Comparison of ENCODE assay signal across 21 mouse cellular contexts in genomic region chr8:97234551-97235107, GRCm38 (mm10).
DNase-seq lines count a peak whose midpoint lies in the region; ATAC-seq and TF ChIP-seq lines count a peak whose summit lies in the region.
"Had no signal": no experiment of that assay in that cellular context is flagged by ENCODE, and none has a peak within 500 bp of the region (broad histone marks: within the 10 kb centered on the region; RNA-seq: fewer than 3 reads in every experiment).

No protein-coding gene starts in this region.

- no peaks in the 10 kb centered on the region for H3K27me3 ChIP-seq in lung, embryonic 14.5 days (ENCODE audit: insufficient read depth, low read length)
- no peaks in the 10 kb centered on the region for H3K27me3 ChIP-seq in lung, postnatal 0 days (replicated peaks; ENCODE audit: insufficient read depth, low read length)
- no peaks in the 10 kb centered on the region for H3K27me3 ChIP-seq in forebrain, embryonic 14.5 days (replicated peaks; ENCODE audit: control insufficient read depth, insufficient read depth, low read length)
- H3K27me3 ChIP-seq in heart, adult 2 months (ENCODE audit: control insufficient read depth, insufficient read depth, low read length): no peaks in the 10 kb centered on the region
- H3K27me3 ChIP-seq: embryonic facial prominence, embryonic 12.5 days; embryonic facial prominence, embryonic 15.5 days; forebrain, embryonic 15.5 days; hindbrain, embryonic 12.5 days; hindbrain, embryonic 15.5 days had no signal

- intact Hi-C loops in heart, adult 2 months (cut with DNase I): no loop called here

- no peak overlapping the region for H3K4me2 ChIP-seq in lung, embryonic 14.5 days
- H3K4me2 ChIP-seq in lung, postnatal 0 days (replicated peaks; ENCODE audit: low read depth, low read length): no peak overlapping the region
- H3K4me2 ChIP-seq in forebrain, embryonic 14.5 days (ENCODE audit: low read length): no peak overlapping the region
- H3K4me2 ChIP-seq: embryonic facial prominence, embryonic 12.5 days; embryonic facial prominence, embryonic 15.5 days; forebrain, embryonic 15.5 days; heart, embryonic 11.5 days; hindbrain, embryonic 12.5 days; hindbrain, embryonic 15.5 days had no signal

- H3K9ac ChIP-seq in lung, embryonic 14.5 days: no peak overlapping the region
- H3K9ac ChIP-seq in lung, postnatal 0 days (replicated peaks; ENCODE audit: low read depth): no peak overlapping the region
- no peak overlapping the region for H3K9ac ChIP-seq in forebrain, embryonic 14.5 days (ENCODE audit: low read length)
- H3K9ac ChIP-seq in heart, adult 2 months (ENCODE audit: low read depth, low read length): no peak overlapping the region
- H3K9ac ChIP-seq: embryonic facial prominence, embryonic 12.5 days; embryonic facial prominence, embryonic 15.5 days; forebrain, embryonic 15.5 days; hindbrain, embryonic 12.5 days; hindbrain, embryonic 15.5 days had no signal

- H3K4me1 ChIP-seq in lung, embryonic 14.5 days (ENCODE audit: insufficient read depth): no peaks in the 10 kb centered on the region
- H3K4me1 ChIP-seq in lung, postnatal 0 days (ENCODE audit: insufficient read depth, low read depth, low read length): no peaks in the 10 kb centered on the region; the same call in 1 of the 2 replicates
- no peaks in the 10 kb centered on the region for H3K4me1 ChIP-seq in forebrain, embryonic 14.5 days (ENCODE audit: control insufficient read depth, insufficient read depth, low read length)
- no peaks in the 10 kb centered on the region for H3K4me1 ChIP-seq in heart, adult 2 months (ENCODE audit: control insufficient read depth, insufficient read depth, low read length)
- H3K4me1 ChIP-seq: embryonic facial prominence, embryonic 12.5 days; embryonic facial prominence, embryonic 15.5 days; forebrain, embryonic 15.5 days; hindbrain, embryonic 12.5 days; hindbrain, embryonic 15.5 days had no signal

- TF ChIP-seq POLR2A in heart, adult 2 months (IDR thresholded peaks at IDR 0.05; ENCODE audit: insufficient read depth, low read depth, low read length): no peak

- peak; percentile 72 for DNase-seq in lung, embryonic 14.5 days
- peak; percentile 85 for DNase-seq in lung, postnatal 0 days (ENCODE audit: low spot score)
- peak; percentile 55 for DNase-seq in lung, postnatal 25 days (ENCODE audit: low spot score)
- DNase-seq in thymus, postnatal 25 days: no peak
- no peak for DNase-seq in forebrain, embryonic 14.5 days (ENCODE audit: low spot score)
- DNase-seq in heart, adult 2 months: no peak
- DNase-seq: adrenal gland, adult 2 months; adrenal gland, postnatal 14 days; cerebellum, adult 11 months; cerebellum, adult 2 months; cerebellum, adult 9-11 months; cerebellum, postnatal 25 days; gastrocnemius, postnatal 10 days; gastrocnemius, postnatal 36 days had no signal

- no peaks in the 10 kb centered on the region for H3K79me2 ChIP-seq in heart, adult 2 months (replicated peaks; ENCODE audit: control insufficient read depth, insufficient read depth, low read length)

- no peaks in the 10 kb centered on the region for H3K36me3 ChIP-seq in lung, embryonic 14.5 days (ENCODE audit: insufficient read depth)
- H3K36me3 ChIP-seq in lung, postnatal 0 days (ENCODE audit: insufficient read depth, low read length): no peaks in the 10 kb centered on the region
- no peaks in the 10 kb centered on the region for H3K36me3 ChIP-seq in forebrain, embryonic 14.5 days (ENCODE audit: control insufficient read depth, insufficient read depth, low read length)
- H3K36me3 ChIP-seq in heart, adult 2 months (ENCODE audit: control insufficient read depth, insufficient read depth, low read length): no peaks in the 10 kb centered on the region
- H3K36me3 ChIP-seq: embryonic facial prominence, embryonic 12.5 days; embryonic facial prominence, embryonic 15.5 days; forebrain, embryonic 15.5 days; hindbrain, embryonic 12.5 days; hindbrain, embryonic 15.5 days had no signal

- H3K9me3 ChIP-seq in lung, embryonic 14.5 days (ENCODE audit: low read depth, low read length): no peaks in the 10 kb centered on the region
- no peaks in the 10 kb centered on the region for H3K9me3 ChIP-seq in lung, postnatal 0 days (ENCODE audit: low read length)
- no peaks in the 10 kb centered on the region for H3K9me3 ChIP-seq in forebrain, embryonic 14.5 days (replicated peaks; ENCODE audit: control insufficient read depth, low read length)
- H3K9me3 ChIP-seq: embryonic facial prominence, embryonic 12.5 days; embryonic facial prominence, embryonic 15.5 days; forebrain, embryonic 15.5 days; hindbrain, embryonic 12.5 days; hindbrain, embryonic 15.5 days had no signal

- 35% methylated on average over 4 of the region's 4 CpGs for WGBS in lung, embryonic 14.5 days
- 40% methylated on average over 4 of the region's 4 CpGs for WGBS in lung, postnatal 0 days
- WGBS in forebrain, embryonic 14.5 days: 67% methylated on average over 4 of the region's 4 CpGs
- 70% methylated on average over 4 of the region's 4 CpGs for WGBS in heart, adult 2 months

- no peak for TF ChIP-seq CTCF in lung, embryonic 14.5 days (IDR thresholded peaks at IDR 0.05; ENCODE audit: low read depth)
- no peak for TF ChIP-seq CTCF in lung, postnatal 0 days (IDR thresholded peaks at IDR 0.05)
- TF ChIP-seq CTCF in heart, adult 2 months (IDR thresholded peaks at IDR 0.05): no peak

- ATAC-seq in lung, embryonic 14.5 days (ENCODE audit: insufficient read depth): 0 out of 2 replicates have a peak, but pooled peaks have one; percentile 21
- ATAC-seq in lung, postnatal 0 days: peak; percentile 89
- no peak for ATAC-seq in forebrain, embryonic 14.5 days
- ATAC-seq: CD4-positive, CD25-positive, alpha-beta regulatory T cell, adult 4 months; forebrain, embryonic 15.5 days had no signal

- peak; percentile 97 for TF ChIP-seq EP300 in lung, postnatal 0 days (IDR thresholded peaks at IDR 0.05)
- no peak for TF ChIP-seq EP300 in heart, adult 2 months (IDR thresholded peaks at IDR 0.05; ENCODE audit: insufficient read depth, low read depth, low read length)

- H3K4me3 ChIP-seq in lung, embryonic 14.5 days (ENCODE audit: low read depth, low read length): no peak overlapping the region
- no peak overlapping the region for H3K4me3 ChIP-seq in lung, postnatal 0 days (ENCODE audit: low read depth, low read length)
- no peak overlapping the region for H3K4me3 ChIP-seq in forebrain, embryonic 14.5 days (ENCODE audit: low read depth, low read length)
- no peak overlapping the region for H3K4me3 ChIP-seq in heart, adult 2 months
- H3K4me3 ChIP-seq: embryonic facial prominence, embryonic 12.5 days; embryonic facial prominence, embryonic 15.5 days; forebrain, embryonic 15.5 days; hindbrain, embryonic 12.5 days; hindbrain, embryonic 15.5 days had no signal

- no peak overlapping the region for H3K27ac ChIP-seq in lung, embryonic 14.5 days (ENCODE audit: low read depth)
- no peak overlapping the region for H3K27ac ChIP-seq in lung, postnatal 0 days (ENCODE audit: low read length)
- no peak overlapping the region for H3K27ac ChIP-seq in forebrain, embryonic 14.5 days (ENCODE audit: low read depth, low read length)
- no peak overlapping the region for H3K27ac ChIP-seq in heart, adult 2 months
- H3K27ac ChIP-seq: embryonic facial prominence, embryonic 12.5 days; embryonic facial prominence, embryonic 15.5 days; forebrain, embryonic 15.5 days; hindbrain, embryonic 12.5 days; hindbrain, embryonic 15.5 days had no signal

Comparison
In these comparisons a context has a peak if more than half of its experiments do, and no peak if none do; other contexts are left out.
1. DNase-seq: peak in lung, embryonic 14.5 days (single experiment), lung, postnatal 0 days (single experiment) and lung, postnatal 25 days (single experiment); none in thymus, postnatal 25 days (single experiment), forebrain, embryonic 14.5 days (single experiment) and heart, adult 2 months (0 of 2).